Mouse (Mus musculus) hindlimb bud, embryonic 11.5 days (tissue): Measurements from ENCODE around the gene Tram2.

Source experiments
- DNase-seq: peaks from one replicate; pipeline ENCODE4 v3.0.0-alpha.2; 2012; ENCODE audit warnings: low read depth, low spot score; ENCODE audit errors: extremely low spot score

Tram2 gene

DNA sequence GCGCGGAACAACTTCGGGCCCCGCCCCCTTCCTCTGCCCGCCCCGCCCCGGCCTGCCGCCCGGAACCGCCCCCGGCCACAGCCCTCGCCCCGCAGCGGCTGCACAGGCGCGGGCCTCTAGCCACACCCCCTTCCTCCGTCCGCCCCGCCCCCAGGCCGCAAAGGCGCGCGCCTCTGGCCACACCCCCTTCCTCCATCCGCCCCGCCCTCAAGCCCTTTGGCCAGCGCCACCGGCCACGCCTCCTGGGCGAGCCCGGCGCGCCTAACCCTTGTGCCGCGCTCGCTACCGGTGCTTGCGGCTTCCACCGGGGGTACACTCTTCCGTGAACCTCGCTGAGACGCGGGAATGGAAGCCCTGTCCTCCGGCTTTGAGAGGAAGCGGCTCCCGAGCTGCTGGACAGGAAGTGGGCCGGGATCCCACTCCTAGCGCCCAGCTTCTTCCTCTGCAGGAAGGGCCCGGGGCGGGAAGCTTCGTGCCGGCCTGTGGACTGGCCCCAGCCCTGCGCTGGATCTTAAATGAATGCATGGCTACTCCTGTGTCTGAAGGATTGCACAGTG is at the start of gene Tram2:
Tram2 (minus strand) TSS at position 13 of the 557 bp plus-strand sequence.
- peak; percentile 33 for DNase-seq

DNA sequence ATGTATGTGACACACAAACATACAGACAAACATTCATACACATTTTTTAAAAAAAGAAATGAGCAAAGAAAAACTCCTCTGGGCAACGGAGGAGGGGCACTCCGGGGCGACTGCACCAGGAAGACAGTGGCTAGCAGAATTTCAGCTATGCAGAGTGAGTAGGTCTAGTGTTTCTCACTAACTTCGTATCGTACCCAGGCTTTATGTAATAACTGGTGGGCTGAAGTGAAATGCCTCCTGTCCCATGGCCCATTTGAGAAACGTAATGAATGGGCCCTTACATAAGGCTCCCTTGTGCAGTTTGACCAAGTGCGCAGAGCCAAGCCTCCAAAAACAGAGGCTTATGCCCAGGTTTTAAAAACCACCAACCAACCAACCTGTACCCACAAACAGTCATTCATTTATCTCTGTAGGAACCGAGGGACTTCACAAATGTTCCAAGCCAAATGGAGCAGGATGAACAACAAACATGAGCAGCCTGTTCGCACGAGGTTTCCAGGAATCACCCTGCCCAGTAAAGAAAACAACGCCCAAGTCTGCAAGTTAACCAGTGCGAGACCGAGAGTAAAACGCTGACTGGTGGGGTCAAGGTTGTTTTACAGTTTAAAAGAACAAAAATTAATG is 45.8 kb upstream of the Tram2 start:
- DNase-seq = no peak

DNA sequence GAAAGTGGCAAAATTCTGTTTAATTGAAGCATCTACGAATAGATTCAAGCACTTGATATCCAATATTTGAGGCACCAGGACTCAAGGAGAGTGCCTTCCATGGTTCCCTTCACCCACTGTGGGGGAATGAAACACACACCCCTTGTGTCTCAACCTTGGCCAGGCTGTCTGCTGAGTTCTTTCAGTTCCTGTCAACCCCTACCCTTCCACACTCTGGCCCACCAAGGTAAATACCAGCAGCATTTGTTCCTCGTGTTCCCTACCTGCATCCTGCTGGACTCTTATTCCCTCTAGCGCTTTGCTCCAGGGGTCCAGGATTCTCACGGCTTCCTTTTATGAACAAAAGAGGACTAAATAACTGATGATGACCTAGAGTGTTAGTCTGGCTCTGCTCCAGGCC is 24.8 kb upstream of the Tram2 start:
- DNase-seq = no peak

- no peak for DNase-seq
Measured at GRCm38 (mm10) chr1:21101221-21102006, 22.4 kb upstream of the Tram2 start.

- DNase-seq = no peak
Measured at GRCm38 (mm10) chr1:21100726-21101125, 21.7 kb upstream of the Tram2 start.

DNA sequence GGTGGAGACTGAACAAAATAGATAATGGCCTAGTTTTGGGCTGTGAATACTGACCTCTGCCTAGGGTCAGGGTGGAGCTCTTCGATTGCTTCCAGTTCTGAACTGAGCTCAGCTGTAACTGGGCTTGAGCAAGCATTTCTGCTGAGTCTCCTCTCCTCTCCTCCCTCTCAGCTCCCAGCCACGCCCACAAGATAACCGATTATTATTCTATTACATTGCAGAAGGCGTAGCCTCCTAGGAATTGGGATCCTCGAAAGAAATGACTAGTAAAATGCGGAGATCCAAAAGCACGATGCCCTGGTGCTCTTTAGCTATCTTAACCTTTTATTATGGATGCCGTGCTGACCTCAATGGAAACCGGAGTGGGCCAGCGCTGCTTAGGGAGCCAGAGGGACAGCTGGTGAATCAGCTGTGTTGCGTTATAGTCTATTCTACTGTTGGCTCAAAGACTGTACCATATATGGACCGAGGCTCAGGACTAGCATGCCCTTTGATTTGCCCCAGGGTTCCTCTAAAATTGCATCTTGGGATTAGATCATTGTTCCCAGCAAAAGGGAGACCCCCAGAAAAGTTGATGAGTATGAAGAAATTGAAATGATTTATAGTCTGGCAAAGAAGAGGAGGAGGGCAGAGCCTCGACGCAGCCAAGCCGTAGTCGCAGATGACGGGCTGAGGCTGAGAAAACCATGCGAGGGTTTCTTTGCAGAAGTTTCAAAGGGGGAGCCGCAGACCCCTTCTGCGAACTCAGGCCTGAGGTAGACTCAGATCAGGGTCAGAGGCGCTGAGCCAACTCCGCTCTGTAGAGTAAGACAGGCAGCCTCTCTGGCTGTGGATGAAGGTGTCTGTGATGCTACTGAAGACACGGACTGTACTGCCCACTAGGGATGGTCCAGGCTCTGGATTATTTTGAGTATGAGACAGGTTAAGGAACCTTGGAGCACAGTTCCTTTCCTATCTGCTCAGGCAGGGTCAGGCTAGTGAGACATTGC is 18.3 kb upstream of the Tram2 start:
- DNase-seq = no peak

DNA sequence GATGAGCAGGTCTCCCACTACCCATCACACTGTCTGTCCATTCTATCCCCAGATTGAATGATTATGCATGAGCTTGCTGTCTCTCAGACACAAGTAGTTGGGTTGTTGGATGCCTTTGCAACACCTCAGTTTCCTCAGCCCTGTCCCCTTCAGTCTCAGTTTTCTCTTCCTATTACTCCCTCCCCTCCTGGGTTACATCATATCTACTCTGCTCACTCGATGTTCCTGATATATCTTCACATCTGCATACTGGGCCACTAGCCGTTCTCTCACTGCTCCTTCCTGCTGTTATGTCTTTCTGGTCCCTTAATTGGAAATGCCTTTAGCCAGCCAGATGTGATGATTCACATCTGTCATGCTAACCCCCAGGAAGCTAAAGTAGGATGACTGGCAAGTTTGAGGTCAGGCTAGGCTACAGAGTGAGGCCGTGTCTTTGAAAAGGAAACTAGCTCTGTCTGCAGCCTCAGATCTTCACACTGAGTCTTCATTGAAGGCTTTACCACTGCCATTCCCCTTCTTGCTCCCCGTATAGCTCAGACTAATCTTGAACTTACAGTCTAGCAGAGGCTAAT is 15.7 kb upstream of the Tram2 start:
- no peak for DNase-seq

- no peak for DNase-seq
Measured at GRCm38 (mm10) chr1:21089661-21090117, 10.7 kb upstream of the Tram2 start.

GRCm38 (mm10) chr1:21086291-21086690 is 7.3 kb upstream of the Tram2 start:
- no peak for DNase-seq

GRCm38 (mm10) chr1:21084661-21085060 is 5.6 kb upstream of the Tram2 start:
- no peak for DNase-seq

DNA sequence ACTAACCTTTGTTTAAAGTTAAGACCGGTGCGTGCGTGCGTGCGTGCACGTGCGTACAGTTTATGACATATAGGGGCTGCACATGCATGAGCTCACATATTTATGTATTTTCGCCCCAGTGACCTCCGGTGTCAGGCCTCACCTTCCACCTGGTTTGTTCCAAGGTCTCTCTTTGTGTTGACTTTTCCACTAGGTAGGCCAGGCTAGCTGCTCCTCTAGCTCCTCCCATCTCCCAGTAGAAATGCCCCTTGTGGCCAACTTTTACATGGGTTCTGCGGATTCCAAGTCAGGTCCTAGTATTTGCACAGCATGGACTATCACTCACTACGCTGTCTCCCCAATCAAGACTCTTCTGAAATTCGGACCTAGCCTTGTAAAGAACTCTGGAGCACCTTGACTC is 1.3 kb upstream of the Tram2 start:
- DNase-seq = no peak

DNA sequence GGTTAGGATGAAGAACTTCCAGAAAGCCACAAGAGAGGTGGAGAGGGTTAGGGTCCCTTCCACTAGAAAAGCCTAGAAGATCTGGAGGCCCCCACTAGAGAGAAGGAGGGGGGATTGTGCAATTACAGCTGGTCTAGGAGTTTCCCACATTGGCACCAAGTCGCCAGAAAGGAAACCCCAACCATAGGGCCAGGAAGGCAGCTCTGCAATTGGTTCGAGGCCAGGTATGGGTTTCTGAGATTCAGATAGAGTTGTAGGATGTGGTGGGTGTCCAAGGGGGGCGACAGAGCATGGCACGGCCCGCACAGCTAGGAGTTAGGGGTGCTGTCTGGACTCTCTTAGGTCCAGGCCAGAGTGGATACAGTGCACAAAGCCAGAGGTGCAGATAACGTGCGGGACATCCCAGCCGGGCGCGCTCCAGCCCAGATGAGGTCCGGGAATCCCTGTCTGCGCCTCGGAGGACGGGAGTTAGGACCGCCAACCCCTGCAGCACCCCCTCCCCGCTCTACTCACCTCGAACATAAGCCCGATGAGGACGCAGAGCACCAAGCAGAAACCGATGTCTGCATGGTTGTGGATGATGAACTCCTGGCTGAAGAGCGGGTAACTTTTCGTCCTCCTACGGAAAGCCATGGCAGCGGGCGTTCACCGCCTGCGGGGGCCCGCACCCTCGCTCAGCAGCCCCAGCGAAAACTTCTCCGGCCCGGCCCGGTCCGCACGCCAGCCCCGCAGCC is 381 bp downstream of the Tram2 start:
- no peak for DNase-seq

GRCm38 (mm10) chr1:21077619-21078018 is 1.4 kb downstream of the Tram2 start:
- DNase-seq = no peak

DNA sequence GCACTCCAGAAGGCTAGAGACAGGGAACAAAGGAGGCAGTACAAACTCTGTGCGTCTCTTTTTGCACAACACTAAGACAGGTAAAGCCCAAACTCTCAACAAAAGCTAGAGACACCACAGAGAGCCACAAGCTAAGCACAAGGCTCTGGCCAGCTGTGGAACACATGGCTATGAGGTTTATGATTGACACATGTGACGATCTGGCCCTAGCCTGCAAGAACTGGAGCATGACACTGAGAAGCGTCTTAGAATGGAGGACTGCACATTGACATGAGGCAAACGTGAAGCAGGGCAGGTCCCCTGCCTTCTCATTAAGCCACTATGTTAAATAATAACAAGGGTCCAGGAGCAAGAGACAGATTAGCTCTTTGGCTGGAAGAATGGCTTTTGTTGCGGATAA is 1.8 kb downstream of the Tram2 start:
- no peak for DNase-seq

DNA sequence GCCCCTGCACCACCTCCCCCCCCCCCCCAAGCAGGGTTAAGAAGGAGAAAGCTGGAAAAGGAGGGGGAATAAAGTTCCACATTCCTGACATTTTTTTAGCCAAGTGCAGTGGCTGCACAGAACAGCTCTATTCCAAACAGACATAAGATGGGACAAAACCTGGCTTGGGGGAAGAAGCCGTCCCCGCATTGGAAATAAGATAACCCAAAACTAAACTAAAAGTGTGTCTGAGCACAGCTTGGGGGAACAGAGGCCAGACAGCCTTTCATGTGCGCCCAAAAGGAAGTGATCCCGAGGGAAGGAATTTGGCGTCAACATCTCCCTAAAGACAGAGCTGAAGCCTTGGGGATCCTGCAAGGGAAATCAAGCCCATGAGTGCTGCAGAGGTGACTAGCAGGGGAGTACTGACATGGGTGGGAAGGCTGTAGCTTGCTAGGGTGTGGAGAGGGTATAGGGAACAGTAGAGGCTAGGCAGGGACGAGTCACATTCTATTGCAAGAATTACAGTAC is 3.0 kb downstream of the Tram2 start:
- DNase-seq = no peak

- no peak for DNase-seq
Measured at GRCm38 (mm10) chr1:21074231-21074630, 4.8 kb downstream of the Tram2 start.

- DNase-seq = no peak
Measured at GRCm38 (mm10) chr1:21072875-21073444, 6.1 kb downstream of the Tram2 start.

DNA sequence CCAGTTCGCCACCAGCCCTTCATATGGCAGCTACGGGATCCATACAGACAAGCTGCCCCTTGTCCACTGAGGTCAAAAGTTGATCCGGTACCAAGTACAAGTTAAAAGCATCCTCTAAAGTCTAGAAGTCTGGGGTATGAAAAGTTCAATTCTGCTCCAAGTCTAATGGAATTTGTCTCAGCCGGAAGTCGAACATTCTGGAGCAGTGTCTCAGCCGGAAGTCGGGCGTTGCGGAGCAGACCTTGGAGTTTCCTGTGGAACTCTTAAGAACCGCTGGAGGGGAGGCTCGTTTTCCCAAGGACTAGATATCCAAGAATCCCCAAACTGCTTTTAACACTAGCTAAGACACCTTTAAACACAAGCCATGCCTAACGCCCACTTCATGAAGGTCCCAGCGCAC is 8.4 kb downstream of the Tram2 start:
- DNase-seq = no peak

DNA sequence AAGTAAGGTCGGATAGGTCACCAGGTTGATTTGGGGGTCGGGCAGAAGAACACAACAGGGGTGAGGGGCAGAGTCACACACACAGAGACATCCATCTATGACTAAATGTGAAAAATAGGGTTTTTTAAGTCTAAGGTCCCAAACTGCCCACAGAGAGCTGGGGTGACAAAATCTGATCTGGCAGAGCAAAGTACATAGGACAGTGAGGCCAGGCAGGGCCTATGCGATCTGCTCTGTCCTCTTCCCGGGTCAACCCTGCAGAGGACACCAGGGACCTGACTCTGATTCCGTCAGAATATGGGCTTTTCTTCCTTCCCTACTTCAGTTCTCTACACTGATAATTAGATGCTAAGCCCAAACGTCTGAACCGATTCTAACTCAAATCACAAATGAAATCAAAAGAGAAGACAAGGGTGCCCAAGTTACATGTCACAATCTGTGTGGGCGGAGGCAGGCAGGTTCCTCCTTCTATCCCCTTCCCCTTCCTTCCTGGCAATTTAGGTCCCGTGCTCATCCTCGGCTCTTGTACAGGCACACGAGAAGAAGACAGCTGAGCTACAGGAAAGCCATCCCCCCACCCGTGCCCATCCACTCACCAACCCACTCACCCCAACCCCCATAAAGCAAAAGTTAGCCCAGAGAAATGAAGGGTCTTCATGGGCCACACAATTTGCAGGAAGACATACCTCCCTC is 9.1 kb downstream of the Tram2 start:
- DNase-seq = no peak
